Mouse (Mus musculus) heart, adult 2 months (tissue): Measurements from ENCODE around the gene Mast3. TPM values are rescaled to one million over a fixed set of nuclear protein-coding genes. Genes with fewer than 3 reads are reported as not detected.

ENCODE experiments used
- DNase-seq, 2 experiments: peaks; one replicate each; pipeline ENCODE4 v3.0.0; 2021
- H3K27ac ChIP-seq: fragments of 200-600 bp; 2 replicates; pipeline ENCODE4 v1.8.1; 2022
- H3K27me3 ChIP-seq: fragments of 200-500 bp; 2 replicates; pipeline ENCODE4 v1.6.1; 2012; ENCODE audit warnings: mild to moderate bottlenecking, low read length, inconsistent platforms, mixed read lengths; ENCODE audit not compliant: control insufficient read depth, insufficient read depth
- H3K36me3 ChIP-seq: fragments of 200-500 bp; 2 replicates; pipeline ENCODE4 v1.6.1; 2012; ENCODE audit warnings: low read length, inconsistent platforms; ENCODE audit not compliant: control insufficient read depth, insufficient read depth
- H3K4me1 ChIP-seq: fragments of 200-500 bp; 2 replicates; pipeline ENCODE4 v1.6.1; 2011; ENCODE audit warnings: low read length; ENCODE audit not compliant: control insufficient read depth, insufficient read depth
- H3K4me3 ChIP-seq: fragments of 200-600 bp; 2 replicates; pipeline ENCODE4 v1.8.1; 2022
- H3K79me2 ChIP-seq: fragments of 200-500 bp; replicated peaks from 2 replicates; pipeline ENCODE4 v1.6.1; 2012; ENCODE audit warnings: mild to moderate bottlenecking, inconsistent platforms, low read length, moderate library complexity, mixed read lengths; ENCODE audit not compliant: control insufficient read depth, insufficient read depth
- H3K9ac ChIP-seq: fragments of 200-500 bp; 2 replicates; pipeline ENCODE4 v1.6.1; 2012; ENCODE audit warnings: low read depth, mild to moderate bottlenecking, control low read depth, inconsistent platforms, low read length, mixed read lengths
- CTCF ChIP-seq: fragments of 200-600 bp; IDR thresholded peaks from 2 replicates; pipeline ENCODE4 v1.8.1; 2022; ENCODE audit warnings: antibody characterized with exemption, mild to moderate bottlenecking, moderate library complexity
- EP300 ChIP-seq: fragments of 200-500 bp; IDR thresholded peaks from 2 replicates; pipeline ENCODE4 v1.6.1; 2011; ENCODE audit warnings: low read depth, low read length, control low read depth; ENCODE audit not compliant: insufficient read depth
- POLR2A ChIP-seq: fragments of 200-500 bp; IDR thresholded peaks from 2 replicates; pipeline ENCODE4 v1.6.1; 2011; ENCODE audit warnings: mild to moderate bottlenecking, low read depth, low read length, control low read depth; ENCODE audit not compliant: insufficient read depth
- WGBS: fragments of 180-500 bp; shearing (Covaris S2); methylation state at CpG from one replicate; pipeline ENCODE4 v1.1.7; 2018; 5-methylcytosine and 5-hydroxymethylcytosine counted together
- intact Hi-C: fragments of 180-260 bp; cut with DNase I; formaldehyde crosslinking; loops from one replicate; pipeline ENCODE4 v1.15.1; 2025
- polyA plus RNA-seq: library from polyadenylated mRNA; depleted of rRNA; stranded (reverse); fragments of >200 nt; gene quantifications from 2 replicates; pipeline ENCODE4 v1.2.3, GENCODE M21; 2012
- total RNA-seq, 2 experiments: library from RNA; stranded (reverse); gene quantifications; 2 replicates each; pipeline ENCODE4 v1.2.3; 2021

Gene Mast3
- total and polyA plus RNA-seq, 3 experiments, result 6.0 to 13.9 (median 7.4) TPM

- H3K79me2 ChIP-seq, result no peaks in the 10 kb centered on the region
- no peaks in the 10 kb centered on the region for H3K36me3 ChIP-seq
- 18% methylated on average over 15 of the region's 15 CpGs for WGBS
- no peak overlapping the region for H3K4me3 ChIP-seq
- intact Hi-C loops, result no loop called here
- no peak overlapping the region for H3K27ac ChIP-seq
- peak; percentile 44 to 47 for DNase-seq
- no peak overlapping the region for H3K9ac ChIP-seq
- no peaks in the 10 kb centered on the region for H3K27me3 ChIP-seq
- TF ChIP-seq CTCF, result no peak
- no peak for TF ChIP-seq POLR2A
- TF ChIP-seq EP300, result 0 out of 2 replicates have a peak, but pooled peaks have one; percentile 18
- H3K4me1 ChIP-seq, result peaks cover 3% of the 10 kb centered on the region; the same call in 1 of the 2 replicates
Measured at GRCm38 (mm10) chr8:70798281-70798680, 6.6 kb downstream of the Mast3 start.

GRCm38 (mm10) chr8:70797081-70798070, 7.5 kb downstream of the Mast3 start:
- intact Hi-C loops, result loop anchor here (2.0 kb wide), 1 partner anchor 21 kb away; the partner anchor contains the start of gene Pik3r2
- no peak for TF ChIP-seq CTCF
- TF ChIP-seq POLR2A, result no peak
- TF ChIP-seq EP300, result no peak
- DNase-seq, result peak; percentile 90 to 91
- WGBS, result 2% methylated on average over 53 of the region's 57 CpGs
- Histone ChIP-seq H3K36me3 (no peaks in the 10 kb centered on the region), H3K79me2 (no peaks in the 10 kb centered on the region), H3K4me1 (peaks cover 3% of the 10 kb centered on the region; the same call in 1 of the 2 replicates), H3K27ac (peak overlapping the region; percentile 9), H3K4me3 (peak overlapping the region; percentile 61), H3K27me3 (no peaks in the 10 kb centered on the region), H3K9ac (peak overlapping the region; percentile 64)

- no peaks in the 10 kb centered on the region for H3K36me3 ChIP-seq
- peak overlapping the region; percentile 39; the same call in 1 of the 2 replicates for H3K27ac ChIP-seq
- intact Hi-C loops, result loop anchor here (2.0 kb wide), 1 partner anchor 20 kb away; the partner anchor contains the start of gene Pik3r2
- no peaks in the 10 kb centered on the region for H3K79me2 ChIP-seq
- peak overlapping the region; percentile 73 for H3K9ac ChIP-seq
- H3K4me3 ChIP-seq, result peak overlapping the region; percentile 61
- H3K4me1 ChIP-seq, result peaks cover 5% of the 10 kb centered on the region
- DNase-seq, result no peak
- TF ChIP-seq POLR2A (0 out of 2 replicates have a peak, but pooled peaks have one; percentile 21), CTCF (no peak)
- no peaks in the 10 kb centered on the region for H3K27me3 ChIP-seq
- WGBS, result 8% methylated on average over 54 of the region's 54 CpGs
Measured at GRCm38 (mm10) chr8:70796403-70797080, 8.3 kb downstream of the Mast3 start.

- no peaks in the 10 kb centered on the region for H3K36me3 ChIP-seq
- WGBS, result 89% methylated on average over 2 of the region's 2 CpGs
Measured at GRCm38 (mm10) chr8:70795370-70795769, 9.5 kb downstream of the Mast3 start.

GRCm38 (mm10) chr8:70794215-70794614, 10.6 kb downstream of the Mast3 start:
- no peak overlapping the region for H3K27ac ChIP-seq
- peaks cover 6% of the 10 kb centered on the region for H3K4me1 ChIP-seq
- H3K4me3 ChIP-seq, result no peak overlapping the region
- no peaks in the 10 kb centered on the region for H3K79me2 ChIP-seq
- H3K36me3 ChIP-seq, result no peaks in the 10 kb centered on the region
- no peak for TF ChIP-seq EP300
- intact Hi-C loops, result no loop called here
- no peak overlapping the region for H3K9ac ChIP-seq
- H3K27me3 ChIP-seq, result no peaks in the 10 kb centered on the region
- WGBS, result 74% methylated on average over 2 of the region's 2 CpGs
- DNase-seq, result no peak

More at GRCm38 (mm10) chr8:70795370-70795769, 9.5 kb downstream of the Mast3 start:
- Histone ChIP-seq H3K79me2 (no peaks in the 10 kb centered on the region), H3K27me3 (no peaks in the 10 kb centered on the region), H3K4me1 (peaks cover 6% of the 10 kb centered on the region), H3K4me3 (no peak overlapping the region), H3K9ac (no peak overlapping the region), H3K27ac (no peak overlapping the region)
- DNase-seq, result no peak
- intact Hi-C loops, result no loop called here
- TF ChIP-seq CTCF (peak; percentile 35), EP300 (no peak)

GRCm38 (mm10) chr8:70792700-70793099, 12.2 kb downstream of the Mast3 start:
- WGBS, result 4% methylated on average over 20 of the region's 20 CpGs
- DNase-seq, result no peak
- no peak for TF ChIP-seq CTCF
- TF ChIP-seq POLR2A, result no peak
- no peak for TF ChIP-seq EP300
- Histone ChIP-seq H3K79me2 (no peaks in the 10 kb centered on the region), H3K27ac (peak overlapping the region; percentile 41; the same call in 1 of the 2 replicates), H3K36me3 (no peaks in the 10 kb centered on the region), H3K4me3 (peak overlapping the region; percentile 92), H3K9ac (peak overlapping the region; percentile 9; the same call in 1 of the 2 replicates), H3K4me1 (peaks cover 3% of the 10 kb centered on the region), H3K27me3 (no peaks in the 10 kb centered on the region)
- intact Hi-C loops, result loop anchor here (1.0 kb wide), 1 partner anchor 12 kb away; no protein-coding TSS in a partner anchor
